Mouse (Mus musculus): ENCODE results near the gene Tbl1x. TPM values are rescaled to one million over a fixed set of nuclear protein-coding genes. Genes with fewer than 3 reads are reported as not detected.

Gene Tbl1x
- total and polyA plus RNA-seq, 3 experiments = 22.0 to 65.2 (median 27.0) TPM

DNA sequence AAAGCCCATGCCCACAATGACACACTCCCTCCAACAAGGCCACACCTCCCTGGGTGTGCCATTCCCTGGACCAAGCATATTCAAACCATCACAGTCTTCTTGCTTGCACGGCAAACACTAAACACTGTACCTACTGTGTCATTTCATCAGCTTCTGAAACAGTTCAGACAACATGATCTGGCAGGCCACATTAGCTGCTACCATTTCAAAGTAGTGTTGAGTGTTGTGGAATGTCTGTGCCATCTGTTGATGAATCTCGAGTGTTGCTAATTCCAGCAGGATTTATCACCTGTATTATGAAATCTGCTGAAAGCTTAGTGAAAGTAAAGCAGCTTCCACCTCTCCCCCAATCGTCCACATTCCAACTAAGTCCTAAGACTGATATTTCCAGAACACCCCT is 41.3 kb downstream of the Tbl1x start:
- H3K79me2 ChIP-seq (replicated peaks; ENCODE audit: control insufficient read depth, extremely low read depth, insufficient read depth, poor library complexity, severe bottlenecking) = peaks cover 18% of the 10 kb centered on the region; the same call in 1 of the 2 replicates
- H3K4me3 ChIP-seq (replicated peaks in 1 of 3; ENCODE audit: low read depth in 2 of 3, low read length in 2 of 3, poor library complexity in 1 of 3) = no peak overlapping the region
- H3K4me1 ChIP-seq (ENCODE audit: control insufficient read depth in 1 of 2, insufficient read depth in 2 of 2) = peaks cover under 1 to 13% of the 10 kb centered on the region in 2 experiments; a peak in 2 of 4 replicates
- dilution Hi-C loops (cut with MboI; ENCODE audit: extremely low pct_ligation_motif_present, extremely low pct_unique_long_range_greater_than_20kb, low sequenced_read_pairs) (no loop called here), in situ Hi-C loops (cut with MboI; ENCODE audit: low pct_ligation_motif_present, low pct_unique_long_range_greater_than_20kb, low sequenced_read_pairs) (no loop called here)
- no peak overlapping the region for H3K9ac ChIP-seq (ENCODE audit: insufficient read depth, low read depth)
- H3K27me3 ChIP-seq (replicated peaks) = no peaks in the 10 kb centered on the region
- H3K36me3 ChIP-seq (replicated peaks in 1 of 2; ENCODE audit: control insufficient read depth in 1 of 2, insufficient read depth in 1 of 2, low read length in 1 of 2) = peaks cover 0 to 15% of the 10 kb centered on the region in 2 experiments
- TF ChIP-seq TCF12 (IDR thresholded peaks at IDR 0.05; ENCODE audit: low read depth, low read length) (no peak), ZNF384 (IDR thresholded peaks at IDR 0.05; ENCODE audit: low read depth, low read length) (no peak), TBP (conservative IDR thresholded peaks at IDR 0.05; ENCODE audit: low read depth, low read length) (no peak), PAX5 (IDR thresholded peaks at IDR 0.05; ENCODE audit: low read length) (no peak), UBTF (IDR thresholded peaks at IDR 0.05; ENCODE audit: low read depth, low read length) (no peak), MYC (IDR thresholded peaks at IDR 0.05; ENCODE audit: low read depth, low read length) (no peak), MAX (IDR thresholded peaks at IDR 0.05; ENCODE audit: low read length) (no peak), JUND (conservative IDR thresholded peaks at IDR 0.05; ENCODE audit: low read depth, low read length) (no peak), CHD2 (IDR thresholded peaks at IDR 0.05; ENCODE audit: low read length) (no peak), ZMIZ1 (IDR thresholded peaks at IDR 0.05; ENCODE audit: low read depth, low read length) (no peak), MEF2A (IDR thresholded peaks at IDR 0.05; ENCODE audit: borderline replicate concordance, low read depth, low read length) (no peak), SIN3A (IDR thresholded peaks at IDR 0.05; ENCODE audit: low read length) (no peak), MAFK (IDR thresholded peaks at IDR 0.05; ENCODE audit: insufficient replicate concordance, low read length) (no peak), MXI1 (IDR thresholded peaks at IDR 0.05; ENCODE audit: low read depth, low read length) (no peak), MAZ (IDR thresholded peaks at IDR 0.05; ENCODE audit: low read depth, low read length) (no peak)
- no peak for DNase-seq (ENCODE audit: extremely low read depth)
- H3K9me3 ChIP-seq (replicated peaks; ENCODE audit: low read length) = no peaks in the 10 kb centered on the region
- H3K4me2 ChIP-seq (ENCODE audit: insufficient read depth, low read depth, poor library complexity, severe bottlenecking) = no peak overlapping the region
- H3K27ac ChIP-seq (ENCODE audit: insufficient read depth, low read depth) = no peak overlapping the region

DNA sequence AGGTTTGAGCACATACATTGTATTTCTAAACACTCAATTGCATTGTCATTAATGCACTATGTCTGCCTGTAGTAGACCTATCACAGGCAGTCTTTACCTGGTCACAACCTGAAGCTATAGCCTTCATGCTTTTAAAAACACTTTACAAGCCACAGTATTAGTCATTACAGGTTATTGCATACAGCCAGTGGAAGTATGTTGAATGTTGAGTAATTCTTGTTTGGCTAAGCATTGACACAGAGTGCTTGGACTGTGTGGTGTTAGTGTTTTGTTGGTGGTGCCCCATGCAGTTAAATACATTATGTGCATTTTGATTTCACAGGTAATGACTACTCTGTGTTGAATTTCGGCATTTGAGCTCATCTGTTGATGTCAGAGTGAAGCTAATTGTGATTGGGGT is 45.2 kb downstream of the Tbl1x start:
- Histone ChIP-seq H3K4me3 (replicated peaks in 1 of 3; ENCODE audit: low read depth in 2 of 3, low read length in 2 of 3, poor library complexity in 1 of 3) (no peak overlapping the region), H3K4me2 (ENCODE audit: insufficient read depth, low read depth, poor library complexity, severe bottlenecking) (no peak overlapping the region), H3K27ac (ENCODE audit: insufficient read depth, low read depth) (no peak overlapping the region), H3K79me2 (replicated peaks; ENCODE audit: control insufficient read depth, extremely low read depth, insufficient read depth, poor library complexity, severe bottlenecking) (peaks cover 17% of the 10 kb centered on the region; the same call in 1 of the 2 replicates), H3K9ac (ENCODE audit: insufficient read depth, low read depth) (no peak overlapping the region), H3K9me3 (replicated peaks; ENCODE audit: low read length) (peaks cover 4% of the 10 kb centered on the region), H3K36me3 (replicated peaks in 1 of 2; ENCODE audit: control insufficient read depth in 1 of 2, insufficient read depth in 1 of 2, low read length in 1 of 2) (peaks cover 0 to 20% of the 10 kb centered on the region in 2 experiments), H3K4me1 (ENCODE audit: control insufficient read depth in 1 of 2, insufficient read depth in 2 of 2) (peaks cover 0 to 6% of the 10 kb centered on the region in 2 experiments; a peak in 1 of 4 replicates), H3K27me3 (replicated peaks) (no peaks in the 10 kb centered on the region)
- in situ Hi-C loops (cut with MboI; ENCODE audit: low pct_ligation_motif_present, low pct_unique_long_range_greater_than_20kb, low sequenced_read_pairs) = no loop called here
- TF ChIP-seq ZKSCAN1 (IDR thresholded peaks at IDR 0.05; ENCODE audit: borderline replicate concordance, low read depth, low read length) = no peak
- TF ChIP-seq MXI1 (IDR thresholded peaks at IDR 0.05; ENCODE audit: low read depth, low read length) = no peak
- no peak for TF ChIP-seq ZC3H11A (IDR thresholded peaks at IDR 0.05; ENCODE audit: low read depth, low read length)
- TF ChIP-seq POLR2A (IDR thresholded peaks at IDR 0.05; ENCODE audit: low read depth, low read length) = no peak
- no peak for TF ChIP-seq MAFK (IDR thresholded peaks at IDR 0.05; ENCODE audit: insufficient replicate concordance, low read length)
- no peak for TF ChIP-seq HCFC1 (IDR thresholded peaks at IDR 0.05; ENCODE audit: low read depth, low read length)
- no peak for TF ChIP-seq USF2 (conservative IDR thresholded peaks at IDR 0.05; ENCODE audit: low read depth, low read length)
- no peak for TF ChIP-seq RCOR1 (conservative IDR thresholded peaks at IDR 0.05; ENCODE audit: low read depth, low read length)
- no peak for TF ChIP-seq CHD2 (IDR thresholded peaks at IDR 0.05; ENCODE audit: low read length)
- TF ChIP-seq JUN (IDR thresholded peaks at IDR 0.05; ENCODE audit: insufficient read depth, low read depth, low read length) = no peak
- TF ChIP-seq TBP (conservative IDR thresholded peaks at IDR 0.05; ENCODE audit: low read depth, low read length) = no peak
- TF ChIP-seq SMC3 (IDR thresholded peaks at IDR 0.05; ENCODE audit: low read depth, low read length) = no peak
- no peak for TF ChIP-seq JUND (conservative IDR thresholded peaks at IDR 0.05; ENCODE audit: low read depth, low read length)
- TF ChIP-seq ZNF384 (IDR thresholded peaks at IDR 0.05; ENCODE audit: low read depth, low read length) = no peak
- dilution Hi-C loops (cut with MboI; ENCODE audit: extremely low pct_ligation_motif_present, extremely low pct_unique_long_range_greater_than_20kb, low sequenced_read_pairs) = no loop called here
- DNase-seq (ENCODE audit: extremely low read depth) = no peak
